9 mouse cellular contexts compared by ENCODE assay signal in the genomic region with DNA sequence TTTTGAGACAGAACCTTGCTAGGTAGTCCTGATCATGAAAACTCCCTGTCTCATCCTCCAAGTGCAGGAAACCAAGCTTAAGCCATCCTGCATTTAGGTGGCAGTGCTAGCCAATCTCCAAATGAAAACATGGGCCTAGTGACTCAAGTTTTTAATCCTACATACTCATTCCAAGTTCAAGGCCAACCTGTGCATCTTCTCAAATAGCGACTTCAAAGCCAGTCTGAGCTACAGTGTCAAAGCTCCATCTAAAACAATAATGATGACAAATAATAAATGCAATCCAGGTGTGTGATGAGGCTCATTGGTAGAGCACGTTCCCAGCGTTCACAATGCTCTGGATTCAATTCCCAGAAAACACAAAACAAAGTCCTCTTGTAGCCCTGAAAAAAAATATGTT. TPM values are rescaled to one million over a fixed set of nuclear protein-coding genes. Genes with fewer than 3 reads are reported as not detected.
DNase-seq lines count a peak whose midpoint lies in the region; ATAC-seq and TF ChIP-seq lines count a peak whose summit lies in the region.
"Had no signal": no experiment of that assay in that cellular context is flagged by ENCODE, and none has a peak within 500 bp of the region (broad histone marks: within the 10 kb centered on the region; RNA-seq: fewer than 3 reads in every experiment).

No protein-coding gene starts in this region.

- H3K27me3 ChIP-seq in kidney, embryonic 16.5 days (ENCODE audit: insufficient read depth, low read length), result no peaks in the 10 kb centered on the region
- H3K27me3 ChIP-seq in hindbrain, embryonic 14.5 days (ENCODE audit: control insufficient read depth, insufficient read depth, low read length), result no peaks in the 10 kb centered on the region
- H3K27me3 ChIP-seq in midbrain, embryonic 14.5 days (ENCODE audit: control insufficient read depth, insufficient read depth, low read length), result no peaks in the 10 kb centered on the region

- no peak for DNase-seq in kidney, adult 18-20 months
- DNase-seq in hindbrain, embryonic 14.5 days (ENCODE audit: low spot score), result no peak
- DNase-seq in midbrain, embryonic 14.5 days, result no peak
- no peak for DNase-seq in urinary bladder, postnatal 36 days (ENCODE audit: low spot score in 2 of 2)
- DNase-seq in left cerebral cortex, adult 11 months (ENCODE audit: low spot score), result no peak
- no peak for DNase-seq in right cerebral cortex, adult 18-20 months
- DNase-seq: gastrocnemius, postnatal 14 days had no signal

- no peak for TF ChIP-seq CTCF in bone marrow macrophage, adult 2 months (IDR thresholded peaks at IDR 0.05; ENCODE audit: low read depth, low read length)

- H3K9me3 ChIP-seq in kidney, embryonic 16.5 days (ENCODE audit: low read length), result no peaks in the 10 kb centered on the region
- no peaks in the 10 kb centered on the region for H3K9me3 ChIP-seq in hindbrain, embryonic 14.5 days (ENCODE audit: control insufficient read depth, low read length)
- no peaks in the 10 kb centered on the region for H3K9me3 ChIP-seq in midbrain, embryonic 14.5 days (ENCODE audit: control insufficient read depth, low read length)

- peak overlapping the region; percentile 70 for H3K4me2 ChIP-seq in kidney, embryonic 16.5 days (replicated peaks; ENCODE audit: low read depth, low read length)
- H3K4me2 ChIP-seq in hindbrain, embryonic 14.5 days (replicated peaks), result peak overlapping the region; percentile 82
- peak overlapping the region; percentile 68 for H3K4me2 ChIP-seq in midbrain, embryonic 14.5 days (ENCODE audit: low read length)

- H3K4me1 ChIP-seq in kidney, embryonic 16.5 days (ENCODE audit: insufficient read depth, low read length), result peaks cover 7% of the 10 kb centered on the region
- H3K4me1 ChIP-seq in bone marrow macrophage, adult 2 months (ENCODE audit: control insufficient read depth, insufficient read depth, low read length), result peaks cover 15% of the 10 kb centered on the region
- H3K4me1 ChIP-seq in hindbrain, embryonic 14.5 days (replicated peaks; ENCODE audit: control insufficient read depth, insufficient read depth, low read length), result peaks cover 14% of the 10 kb centered on the region
- peaks cover 10% of the 10 kb centered on the region for H3K4me1 ChIP-seq in midbrain, embryonic 14.5 days (ENCODE audit: control insufficient read depth, insufficient read depth, low read length)

- H3K36me3 ChIP-seq in kidney, embryonic 16.5 days (ENCODE audit: insufficient read depth, low read length), result peaks cover 6% of the 10 kb centered on the region; the same call in 1 of the 2 replicates
- peaks cover 25% of the 10 kb centered on the region for H3K36me3 ChIP-seq in hindbrain, embryonic 14.5 days (replicated peaks; ENCODE audit: control insufficient read depth, insufficient read depth)
- H3K36me3 ChIP-seq in midbrain, embryonic 14.5 days (ENCODE audit: control insufficient read depth, insufficient read depth, low read length), result peaks cover 12% of the 10 kb centered on the region

- H3K27ac ChIP-seq in kidney, embryonic 16.5 days (ENCODE audit: low read length), result no peak overlapping the region
- H3K27ac ChIP-seq in bone marrow macrophage, adult 2 months (ENCODE audit: insufficient read depth, low read depth, low read length), result no peak overlapping the region
- H3K27ac ChIP-seq in hindbrain, embryonic 14.5 days, result no peak overlapping the region
- H3K27ac ChIP-seq in midbrain, embryonic 14.5 days (replicated peaks; ENCODE audit: low read depth, low read length), result no peak overlapping the region

- no peak for ATAC-seq in kidney, embryonic 16.5 days (ENCODE audit: low FRiP score, low TSS enrichment)
- ATAC-seq in hindbrain, embryonic 14.5 days (ENCODE audit: low FRiP score), result no peak
- no peak for ATAC-seq in midbrain, embryonic 14.5 days (ENCODE audit: low FRiP score, low TSS enrichment)

- no peak for TF ChIP-seq POLR2A in bone marrow macrophage, adult 2 months (IDR thresholded peaks at IDR 0.05; ENCODE audit: borderline replicate concordance, low read depth, low read length)

- H3K4me3 ChIP-seq in kidney, embryonic 16.5 days (ENCODE audit: low read length), result peak overlapping the region; percentile 64
- peak overlapping the region; percentile 87 for H3K4me3 ChIP-seq in bone marrow macrophage, adult 2 months (ENCODE audit: insufficient read depth, low read length)
- H3K4me3 ChIP-seq in hindbrain, embryonic 14.5 days (replicated peaks; ENCODE audit: low read length), result peak overlapping the region; percentile 93
- peak overlapping the region; percentile 65 for H3K4me3 ChIP-seq in midbrain, embryonic 14.5 days (replicated peaks; ENCODE audit: low read depth, low read length)

- H3K9ac ChIP-seq in kidney, embryonic 16.5 days (replicated peaks; ENCODE audit: low read length), result peak overlapping the region; percentile 69
- peak overlapping the region; percentile 89 for H3K9ac ChIP-seq in hindbrain, embryonic 14.5 days
- peak overlapping the region; percentile 79 for H3K9ac ChIP-seq in midbrain, embryonic 14.5 days (replicated peaks; ENCODE audit: low read length)

- WGBS in kidney, embryonic 16.5 days, result 13% methylated on average over 3 of the region's 3 CpGs
- 16% methylated on average over 3 of the region's 3 CpGs for WGBS in hindbrain, embryonic 14.5 days
- 20% methylated on average over 3 of the region's 3 CpGs for WGBS in midbrain, embryonic 14.5 days

RNA-seq across cellular contexts. Expression of a gene that starts 0.8 kb away (rescaled TPM):
- 279 and 281 TPM in 2 replicates for polyA plus RNA-seq in kidney, embryonic 16.5 days (2015; fragmentation: Nextera tagmentation; extraction: Ambion mirVana)
- polyA plus RNA-seq in bone marrow macrophage, adult 2 months (2012; ENCODE audit: insufficient read depth, insufficient read length, missing spikeins), result 136 and 148 TPM in 2 replicates
- 238 and 248 TPM in 2 replicates for polyA plus RNA-seq in hindbrain, embryonic 14.5 days (2014; fragmentation: Nextera tagmentation; extraction: Ambion mirVana)
- 258 and 282 TPM in 2 replicates for polyA plus RNA-seq in midbrain, embryonic 14.5 days (2014; fragmentation: Nextera tagmentation; extraction: Ambion mirVana)

RNA-seq across cellular contexts. Expression of a gene that starts 26.4 kb away (rescaled TPM):
- polyA plus RNA-seq in kidney, embryonic 16.5 days (2015; fragmentation: Nextera tagmentation; extraction: Ambion mirVana), result 28.8 and 32.9 TPM in 2 replicates
- polyA plus RNA-seq in bone marrow macrophage, adult 2 months (2012; ENCODE audit: insufficient read depth, insufficient read length, missing spikeins), result 10.5 and 12.7 TPM in 2 replicates
- 19.6 and 21.2 TPM in 2 replicates for polyA plus RNA-seq in hindbrain, embryonic 14.5 days (2014; fragmentation: Nextera tagmentation; extraction: Ambion mirVana)
- 22.5 and 30.0 TPM in 2 replicates for polyA plus RNA-seq in midbrain, embryonic 14.5 days (2014; fragmentation: Nextera tagmentation; extraction: Ambion mirVana)
